Mouse (Mus musculus): ENCODE data around the gene Ttc9.

- no peak for TF ChIP-seq MAZ (IDR thresholded peaks at IDR 0.05; ENCODE audit: low read depth, low read length)
- no peak for TF ChIP-seq ZC3H11A (IDR thresholded peaks at IDR 0.05; ENCODE audit: low read depth, low read length)
- TF ChIP-seq RAD21 (IDR thresholded peaks at IDR 0.05; ENCODE audit: low read depth, low read length): no peak
Observed at GRCm38 (mm10) chr12:81627426-81627825, 3.6 kb upstream of the Ttc9 start.

All from CH12.LX (cell line).